Mouse (Mus musculus) cerebellum, postnatal 36 days (tissue): ENCODE measurements around the gene Sgk2.
"Not testable (repeated sequence)": the region's sequence is repeated elsewhere in the genome, so short reads cannot be mapped to it uniquely, and the experiment has no call there.

ENCODE experiments used
- DNase-seq, 2 experiments: peaks; one replicate each; pipeline ENCODE4 v3.0.0; 2021 to 2022; ENCODE audit warnings: mixed read lengths in 2 of 2

Gene Sgk2

GRCm38 (mm10) chr2:162993881-162994616 is 6.9 kb downstream of the Sgk2 start:
- no peak for DNase-seq

- peak; percentile 60 to 70 for DNase-seq
Observed at GRCm38 (mm10) chr2:162998528-162999230, 11.5 kb downstream of the Sgk2 start.

- DNase-seq: peak; percentile 26 to 28
Observed at GRCm38 (mm10) chr2:162999744-163000143, 12.6 kb downstream of the Sgk2 start.

GRCm38 (mm10) chr2:163001071-163001470 is 13.9 kb downstream of the Sgk2 start:
- DNase-seq: no peak

- DNase-seq: no peak
Observed at GRCm38 (mm10) chr2:163007299-163007698, 20.2 kb downstream of the Sgk2 start.

GRCm38 (mm10) chr2:163016916-163017743 is 30.0 kb downstream of the Sgk2 start, which contains the start of gene Ift52:
Gene Ift52, plus strand, starts transcription at chr2:163017354.
- peak; percentile 93 to 96 for DNase-seq

GRCm38 (mm10) chr2:163031289-163031688 is 44.2 kb downstream of the Sgk2 start:
- no peak for DNase-seq

GRCm38 (mm10) chr2:163031757-163032156 is 44.6 kb downstream of the Sgk2 start:
- no peak for DNase-seq

GRCm38 (mm10) chr2:163032622-163033021 is 45.5 kb downstream of the Sgk2 start:
- DNase-seq: no peak

GRCm38 (mm10) chr2:163039940-163040339 is 52.8 kb downstream of the Sgk2 start:
- DNase-seq: no peak

GRCm38 (mm10) chr2:163048125-163048524 is 61.0 kb downstream of the Sgk2 start:
- peak; percentile 51 to 52 for DNase-seq

GRCm38 (mm10) chr2:163049116-163049515 is 62.0 kb downstream of the Sgk2 start:
- DNase-seq: no peak

GRCm38 (mm10) chr2:163051691-163052090 is 64.6 kb downstream of the Sgk2 start:
- no peak for DNase-seq

- no peak for DNase-seq
Observed at GRCm38 (mm10) chr2:163052101-163052500, 65.0 kb downstream of the Sgk2 start.

GRCm38 (mm10) chr2:163052826-163053225 is 65.7 kb downstream of the Sgk2 start:
- no peak for DNase-seq

- DNase-seq: peak; percentile 48 to 70
Observed at GRCm38 (mm10) chr2:163054335-163054840, 67.3 kb downstream of the Sgk2 start, which contains the start of gene Mybl2. Gene Mybl2, plus strand, starts transcription at chr2:163054687.

- no peak for DNase-seq
Observed at GRCm38 (mm10) chr2:163054891-163055494, 67.9 kb downstream of the Sgk2 start.

GRCm38 (mm10) chr2:163055715-163056114 is 68.6 kb downstream of the Sgk2 start:
- DNase-seq: no peak

- no peak for DNase-seq
Observed at GRCm38 (mm10) chr2:163056584-163056983, 69.5 kb downstream of the Sgk2 start.

- DNase-seq: not testable (repeated sequence)
Observed at GRCm38 (mm10) chr2:163058981-163059380, 71.9 kb downstream of the Sgk2 start.

GRCm38 (mm10) chr2:163060630-163061029 is 73.5 kb downstream of the Sgk2 start:
- no peak for DNase-seq
